Mouse (Mus musculus): ENCODE measurements around the gene Igfbp5.

Igfbp5 gene

GRCm38 (mm10) chr1:72839791-72840190 is 34.9 kb downstream of the Igfbp5 start:
- no peak for DNase-seq

GRCm38 (mm10) chr1:72839356-72839755 is 35.3 kb downstream of the Igfbp5 start:
- no peak for DNase-seq

GRCm38 (mm10) chr1:72833563-72833962 is 41.1 kb downstream of the Igfbp5 start:
- DNase-seq, result no peak

DNA sequence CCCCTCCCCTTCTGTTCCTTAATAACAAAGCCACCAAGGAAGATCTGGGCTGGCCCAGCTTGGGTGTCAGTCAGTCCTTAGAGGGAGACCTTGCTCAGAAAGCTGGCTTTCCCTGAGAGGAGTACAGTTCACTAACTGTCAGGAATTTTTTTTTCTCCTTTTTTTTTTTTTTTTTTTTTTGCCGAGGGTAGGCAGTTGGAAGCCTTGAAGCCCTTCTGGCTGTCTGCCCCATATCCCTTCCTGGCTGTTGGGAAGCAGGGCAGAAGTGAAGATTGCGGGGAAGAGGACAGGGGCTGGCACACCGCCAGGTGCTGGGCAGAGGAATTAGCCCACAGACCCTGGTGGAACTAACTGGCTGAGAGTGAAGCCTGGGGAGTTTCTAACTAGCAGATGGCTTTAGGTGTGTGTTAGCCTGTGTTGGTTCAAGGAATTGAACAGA is 42.0 kb downstream of the Igfbp5 start:
- DNase-seq, result no peak

DNA sequence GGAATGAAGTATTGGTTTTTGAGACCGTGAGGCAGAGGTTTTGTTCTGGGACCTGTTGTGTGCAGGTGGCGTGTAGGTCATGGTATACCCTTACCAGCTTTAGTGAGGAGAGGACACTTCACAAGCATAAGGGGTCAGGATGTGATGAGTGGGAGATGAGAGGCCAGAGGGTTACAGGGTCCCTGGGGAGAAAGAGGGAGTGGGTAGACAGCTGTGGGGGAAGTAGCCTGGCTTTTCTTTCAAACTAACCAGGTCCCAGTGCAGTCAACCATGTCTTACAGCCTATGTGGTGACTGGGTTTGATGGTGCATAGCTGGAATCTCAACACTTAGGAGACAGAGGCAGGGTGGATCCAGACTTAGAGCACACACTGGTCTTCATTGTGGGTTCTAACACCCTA is 44.2 kb downstream of the Igfbp5 start:
- no peak for DNase-seq

DNA sequence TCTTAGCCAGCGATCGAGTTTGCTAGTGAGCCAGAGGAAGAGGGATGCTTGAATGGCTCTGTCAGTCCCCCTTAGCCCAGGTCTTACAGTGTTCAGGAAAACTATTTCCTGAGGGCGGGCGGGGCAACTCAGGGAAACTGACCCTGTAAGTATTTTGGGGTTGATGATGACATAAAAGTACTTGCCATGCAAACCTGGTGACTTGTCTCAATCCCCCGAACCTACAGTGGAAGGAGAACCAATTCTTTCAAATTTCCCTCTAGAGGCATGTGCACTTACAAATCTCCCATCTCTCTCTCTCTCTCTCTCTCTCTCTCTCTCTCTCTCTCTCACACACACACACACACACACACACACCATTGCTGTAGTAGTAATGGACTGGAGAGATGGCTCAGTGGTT is 45.8 kb downstream of the Igfbp5 start:
- DNase-seq, result no peak

GRCm38 (mm10) chr1:72827411-72828315 is 47.0 kb downstream of the Igfbp5 start:
- DNase-seq, result no peak

- DNase-seq, result no peak
Observed at GRCm38 (mm10) chr1:72826931-72827330, 47.8 kb downstream of the Igfbp5 start.

DNA sequence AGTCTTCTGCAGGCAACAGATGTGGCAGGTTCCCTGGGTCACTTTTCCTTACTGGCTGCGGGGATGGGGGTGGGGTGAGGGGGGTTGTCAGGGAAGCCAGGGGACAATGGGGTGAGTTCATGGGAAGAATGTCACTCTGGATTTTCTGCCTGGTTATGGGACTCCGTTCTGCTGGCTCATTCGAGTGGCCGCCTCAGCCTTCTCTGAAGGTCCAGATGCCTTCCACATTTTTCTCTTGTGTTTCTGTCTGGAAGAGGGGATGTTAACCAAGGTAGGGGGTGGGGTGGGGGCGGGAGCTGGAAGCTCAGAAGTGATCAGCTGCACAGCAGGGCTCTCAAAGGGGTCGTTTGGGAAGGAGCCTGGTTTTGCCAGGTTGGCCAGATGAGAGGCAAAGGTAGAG is 48.2 kb downstream of the Igfbp5 start:
- DNase-seq, result no peak

- no peak for DNase-seq
Observed at GRCm38 (mm10) chr1:72825921-72826320, 48.8 kb downstream of the Igfbp5 start.

DNA sequence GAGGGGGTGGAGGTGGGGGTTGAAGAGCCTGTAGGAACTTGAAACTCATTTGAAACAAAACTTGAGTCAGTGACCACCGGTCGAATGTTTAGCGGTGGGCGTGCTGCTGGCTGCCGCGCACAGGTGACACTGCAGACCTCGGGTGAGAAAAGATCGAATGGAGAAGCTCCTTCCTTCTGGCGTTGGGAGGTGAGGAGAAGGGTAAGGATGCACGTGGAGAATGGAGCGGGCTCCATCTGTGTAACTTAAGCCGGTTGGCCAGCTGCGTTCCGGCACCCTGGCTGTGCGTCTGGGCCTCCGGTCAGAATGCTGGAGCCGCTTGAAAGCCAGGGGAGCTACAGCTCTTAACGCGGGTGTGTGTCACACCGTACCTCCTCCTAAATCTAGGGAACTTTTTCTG is 49.4 kb downstream of the Igfbp5 start:
- DNase-seq, result no peak

- DNase-seq, result no peak
Observed at GRCm38 (mm10) chr1:72824707-72825101, 50.0 kb downstream of the Igfbp5 start.

DNA sequence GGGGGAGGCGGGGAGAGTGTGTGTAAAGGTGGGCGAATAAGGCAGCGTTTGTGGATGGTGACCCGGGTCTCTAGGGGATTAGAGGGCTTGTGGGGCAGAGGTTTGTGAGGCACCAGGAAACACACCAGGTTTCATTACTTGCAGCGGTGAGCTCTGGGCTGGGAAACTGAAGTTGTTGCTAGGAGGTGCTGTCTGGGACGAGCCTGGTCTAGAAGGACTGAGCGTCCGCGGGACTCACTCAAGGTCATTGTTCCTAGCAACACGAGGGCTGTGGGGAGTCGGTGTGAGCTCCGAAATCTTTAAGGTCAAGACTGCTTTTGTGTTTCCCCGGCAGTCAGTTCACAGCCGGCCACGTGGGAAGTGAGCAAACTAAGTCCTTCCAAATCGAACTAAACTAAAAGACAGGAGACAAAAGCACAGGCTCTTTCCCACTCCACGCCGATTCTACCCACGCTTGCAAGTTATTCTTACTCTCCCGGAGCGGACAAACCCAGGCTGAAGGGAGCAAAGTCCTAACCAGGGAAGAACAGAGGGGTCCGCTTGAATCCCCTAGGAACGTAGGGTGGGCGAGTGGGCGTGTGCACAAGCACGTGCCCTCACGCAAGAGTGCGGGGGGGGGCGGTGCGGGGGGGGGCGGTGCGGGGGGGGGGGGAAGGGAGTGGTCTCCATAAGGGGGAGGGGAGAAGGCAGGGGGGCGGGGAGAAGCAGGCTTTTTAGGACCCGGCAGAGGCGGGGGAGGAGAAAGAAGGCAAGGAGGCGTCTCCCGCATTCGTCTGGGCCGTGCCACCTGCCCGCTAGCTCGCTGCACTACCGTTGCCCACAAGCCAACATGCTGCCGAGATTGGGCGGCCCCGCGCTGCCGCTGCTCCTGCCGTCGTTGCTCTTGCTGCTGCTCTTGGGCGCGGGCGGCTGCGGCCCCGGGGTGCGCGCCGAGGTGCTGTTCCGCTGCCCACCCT is 50.7 kb downstream of the Igfbp5 start, which contains the start of gene Igfbp2:
TSS of gene Igfbp2 (plus strand) at position 753 of the 956 bp plus-strand sequence.
- no peak for DNase-seq

GRCm38 (mm10) chr1:72822893-72823292 is 51.8 kb downstream of the Igfbp5 start:
- no peak for DNase-seq

- no peak for DNase-seq
Observed at GRCm38 (mm10) chr1:72819995-72820394, 54.7 kb downstream of the Igfbp5 start.

DNA sequence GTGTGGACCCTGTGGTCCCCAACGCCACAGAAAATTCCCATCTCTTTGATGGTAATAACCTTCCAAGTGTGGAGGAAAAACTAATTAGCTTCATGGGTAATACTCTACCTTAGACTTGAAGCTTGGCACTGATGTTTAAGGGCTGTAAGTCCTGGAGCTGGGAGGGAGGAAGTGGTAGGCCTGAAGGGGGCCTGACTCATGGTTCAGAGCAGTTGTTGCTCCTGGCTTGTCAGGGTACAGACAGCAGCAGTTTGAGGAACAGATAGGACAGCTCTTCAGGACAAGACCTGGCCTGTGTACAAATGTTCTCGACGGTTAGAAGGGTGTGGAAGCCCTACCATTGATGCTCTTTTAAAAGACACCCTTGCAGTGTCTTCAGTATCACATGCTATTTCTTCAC is 59.1 kb downstream of the Igfbp5 start:
- no peak for DNase-seq

- DNase-seq, result no peak
Observed at GRCm38 (mm10) chr1:72815184-72815583, 59.5 kb downstream of the Igfbp5 start.

GRCm38 (mm10) chr1:72813639-72814403 is 60.9 kb downstream of the Igfbp5 start:
- no peak for DNase-seq

DNA sequence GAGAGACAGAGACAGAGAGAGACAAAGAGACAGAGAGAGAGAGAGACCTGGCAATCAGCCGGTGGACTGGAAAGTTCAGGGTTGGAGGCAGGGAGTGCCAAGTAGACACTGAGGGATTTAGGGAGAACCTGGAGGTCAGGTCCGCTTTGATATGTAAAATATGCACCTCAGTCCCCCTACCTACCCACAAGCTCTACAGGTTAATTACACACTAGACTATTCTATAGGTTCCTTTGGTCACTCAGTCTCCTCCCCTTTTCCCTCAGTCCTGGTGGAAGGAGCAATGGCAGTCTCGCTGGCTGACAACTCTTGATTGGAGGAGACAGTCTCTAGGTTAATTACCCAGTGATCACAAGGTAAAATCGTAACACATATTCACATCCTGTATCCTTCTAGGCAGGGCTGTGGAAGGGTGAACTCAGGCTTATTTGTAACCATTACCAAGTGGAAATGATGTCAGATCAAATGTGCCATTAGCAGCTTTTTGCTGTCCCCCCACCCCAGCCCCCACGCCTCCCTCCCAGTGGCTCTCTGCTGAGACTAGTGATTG is 61.5 kb downstream of the Igfbp5 start:
- no peak for DNase-seq

DNA sequence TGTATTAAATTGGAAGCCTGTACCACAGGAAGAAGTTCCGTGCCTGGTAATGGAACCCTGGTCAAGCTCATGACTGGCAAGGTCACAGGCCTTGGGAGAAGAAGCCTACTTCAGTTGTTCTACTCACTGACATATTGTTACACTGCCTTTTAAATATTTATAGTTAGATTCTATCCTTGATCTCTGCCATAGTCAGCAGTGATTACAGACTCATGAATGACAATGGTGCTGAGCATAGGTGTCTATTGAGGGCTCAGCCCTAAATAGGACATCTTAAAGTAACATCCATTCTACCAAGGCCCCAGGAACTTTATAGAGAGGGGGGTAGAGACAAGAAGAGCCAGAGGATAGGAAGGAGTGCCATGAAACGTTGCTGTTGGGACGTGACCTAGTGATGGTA is 63.6 kb downstream of the Igfbp5 start:
- DNase-seq, result no peak

DNA sequence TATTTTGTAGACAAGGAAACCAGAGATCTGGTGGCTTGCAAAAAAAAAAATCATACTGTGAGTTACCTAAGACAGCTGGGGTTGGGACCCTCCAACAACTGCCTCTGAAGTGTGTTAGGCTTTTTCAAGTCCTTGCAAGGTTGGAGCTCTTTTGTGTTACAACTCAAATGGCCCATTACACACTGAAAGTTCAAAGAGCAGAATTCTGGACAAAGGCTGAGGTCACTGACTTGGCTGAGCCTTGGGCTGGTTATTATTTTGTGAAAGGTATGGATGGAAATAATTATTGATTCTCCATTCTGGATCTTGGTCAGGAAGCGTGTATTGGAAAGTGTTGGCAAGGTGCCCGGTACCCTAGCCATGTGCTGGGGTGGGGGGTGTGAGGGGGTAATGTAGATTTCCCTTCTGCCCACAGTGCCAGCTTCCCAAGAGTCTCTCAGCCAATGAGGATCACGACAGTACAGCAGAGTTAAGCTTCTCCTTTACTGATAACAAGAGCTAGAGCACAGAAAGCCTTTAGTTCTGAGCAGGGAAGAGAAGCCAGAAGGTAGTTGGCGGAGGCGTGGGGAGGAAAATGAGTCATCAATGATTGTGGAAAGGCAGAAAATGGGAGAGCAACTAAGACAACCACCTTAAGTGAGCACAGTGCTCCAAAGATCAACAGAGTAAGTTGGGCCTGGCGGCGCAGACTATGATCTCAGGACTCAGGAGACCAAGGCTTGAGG is 64.6 kb downstream of the Igfbp5 start:
- DNase-seq, result no peak

GRCm38 (mm10) chr1:72809304-72809703 is 65.4 kb downstream of the Igfbp5 start:
- no peak for DNase-seq
